8 mouse cellular contexts compared by ENCODE assay signal in genomic region chr9:35115804-35116203, GRCm38 (mm10). TPM values are rescaled to one million over a fixed set of nuclear protein-coding genes. Genes with fewer than 3 reads are reported as not detected.
DNase-seq lines count a peak whose midpoint lies in the region; ATAC-seq and TF ChIP-seq lines count a peak whose summit lies in the region.

No protein-coding gene starts in this region.

- peak overlapping the region; percentile 79 for H3K4me3 ChIP-seq in heart, embryonic 12.5 days
- H3K4me3 ChIP-seq in CH12.LX (replicated peaks in 1 of 3; ENCODE audit: low read depth in 2 of 3, low read length in 2 of 3, poor library complexity in 1 of 3) = peak overlapping the region in 2 of 3 experiments; percentile 47 to 61
- H3K4me3 ChIP-seq in forebrain, embryonic 16.5 days (replicated peaks; ENCODE audit: low read length) = peak overlapping the region; percentile 71
- peak overlapping the region; percentile 80 for H3K4me3 ChIP-seq in midbrain, embryonic 10.5 days

- dilution Hi-C loops in CH12.LX (cut with MboI; ENCODE audit: extremely low pct_ligation_motif_present, extremely low pct_unique_long_range_greater_than_20kb, low sequenced_read_pairs) = no loop called here

- H3K79me2 ChIP-seq in CH12.LX (replicated peaks; ENCODE audit: control insufficient read depth, extremely low read depth, insufficient read depth, poor library complexity, severe bottlenecking) = no peaks in the 10 kb centered on the region

- TF ChIP-seq EP300 in CH12.LX (IDR thresholded peaks at IDR 0.05; ENCODE audit: low read length) = no peak

- in situ Hi-C loops in CH12.LX (cut with MboI; ENCODE audit: low pct_ligation_motif_present, low pct_unique_long_range_greater_than_20kb, low sequenced_read_pairs) = loop anchor here (5.0 kb wide), 1 partner anchor 74 kb away; no protein-coding TSS in a partner anchor

- TF ChIP-seq RAD21 in CH12.LX (IDR thresholded peaks at IDR 0.05; ENCODE audit: low read depth, low read length) = no peak

- intact Hi-C loops in left cerebral cortex, postnatal 10 days (cut with DNase I) = loop anchor here (5.0 kb wide), 1 partner anchor 51 kb away; no protein-coding TSS in a partner anchor

- TF ChIP-seq POLR2A in CH12.LX (IDR thresholded peaks at IDR 0.05; ENCODE audit: low read depth, low read length) = no peak

- ATAC-seq in heart, embryonic 12.5 days (ENCODE audit: insufficient number of reproducible peaks, low FRiP score) = no peak
- ATAC-seq in forebrain, embryonic 16.5 days = no peak
- no peak for ATAC-seq in activated CD4-positive, CD25-positive, alpha-beta regulatory T cell, adult 4 months

- WGBS in heart, embryonic 12.5 days = 35% methylated on average over 4 of the region's 4 CpGs
- WGBS in forebrain, embryonic 16.5 days = 41% methylated on average over 4 of the region's 4 CpGs
- WGBS in midbrain, embryonic 10.5 days = 47% methylated on average over 4 of the region's 4 CpGs

- H3K9ac ChIP-seq in heart, embryonic 12.5 days = peak overlapping the region; percentile 89
- H3K9ac ChIP-seq in CH12.LX (ENCODE audit: insufficient read depth, low read depth) = no peak overlapping the region
- H3K9ac ChIP-seq in forebrain, embryonic 16.5 days (replicated peaks; ENCODE audit: low read depth, low read length) = peak overlapping the region; percentile 84

- peaks cover 50% of the 10 kb centered on the region for H3K4me1 ChIP-seq in heart, embryonic 12.5 days (replicated peaks)
- H3K4me1 ChIP-seq in CH12.LX (ENCODE audit: control insufficient read depth in 1 of 2, insufficient read depth in 2 of 2) = peaks cover 0 to 20% of the 10 kb centered on the region in 2 experiments; a peak in 2 of 4 replicates
- peaks cover 24% of the 10 kb centered on the region for H3K4me1 ChIP-seq in forebrain, embryonic 16.5 days (replicated peaks; ENCODE audit: control insufficient read depth, insufficient read depth, low read length)
- H3K4me1 ChIP-seq in midbrain, embryonic 10.5 days = peaks cover 42% of the 10 kb centered on the region

- no peak for TF ChIP-seq CTCF in CH12.LX (conservative IDR thresholded peaks at IDR 0.05 in 1 of 2, IDR thresholded peaks at IDR 0.05 in 1 of 2; ENCODE audit: low read depth in 2 of 2, low read length in 2 of 2)

- peaks cover 7% of the 10 kb centered on the region; the same call in 1 of the 2 replicates for H3K36me3 ChIP-seq in heart, embryonic 12.5 days
- peaks cover 0 to 13% of the 10 kb centered on the region in 2 experiments for H3K36me3 ChIP-seq in CH12.LX (replicated peaks in 1 of 2; ENCODE audit: control insufficient read depth in 1 of 2, insufficient read depth in 1 of 2, low read length in 1 of 2)
- no peaks in the 10 kb centered on the region for H3K36me3 ChIP-seq in forebrain, embryonic 16.5 days (ENCODE audit: control insufficient read depth, insufficient read depth)
- H3K36me3 ChIP-seq in midbrain, embryonic 10.5 days = peaks cover 7% of the 10 kb centered on the region; the same call in 1 of the 2 replicates

- no peaks in the 10 kb centered on the region for H3K9me3 ChIP-seq in heart, embryonic 12.5 days (replicated peaks)
- no peaks in the 10 kb centered on the region for H3K9me3 ChIP-seq in CH12.LX (replicated peaks; ENCODE audit: low read length)
- no peaks in the 10 kb centered on the region for H3K9me3 ChIP-seq in forebrain, embryonic 16.5 days (ENCODE audit: control insufficient read depth, low read length)
- H3K9me3 ChIP-seq in midbrain, embryonic 10.5 days (replicated peaks) = no peaks in the 10 kb centered on the region

- no peaks in the 10 kb centered on the region for H3K27me3 ChIP-seq in heart, embryonic 12.5 days (replicated peaks)
- H3K27me3 ChIP-seq in CH12.LX (replicated peaks) = no peaks in the 10 kb centered on the region
- H3K27me3 ChIP-seq in forebrain, embryonic 16.5 days (replicated peaks; ENCODE audit: control insufficient read depth, insufficient read depth, low read length) = no peaks in the 10 kb centered on the region
- H3K27me3 ChIP-seq in midbrain, embryonic 10.5 days (ENCODE audit: low read depth, poor library complexity, severe bottlenecking) = peaks cover 3% of the 10 kb centered on the region; the same call in 1 of the 2 replicates

- H3K4me2 ChIP-seq in heart, embryonic 12.5 days = peak overlapping the region; percentile 95
- H3K4me2 ChIP-seq in CH12.LX (ENCODE audit: insufficient read depth, low read depth, poor library complexity, severe bottlenecking) = peak overlapping the region; percentile 75; the same call in 1 of the 2 replicates
- peak overlapping the region; percentile 86 for H3K4me2 ChIP-seq in forebrain, embryonic 16.5 days (ENCODE audit: low read length)

- no peak for DNase-seq in heart, adult 8-10 months (ENCODE audit: low spot score)
- DNase-seq in CH12.LX (ENCODE audit: extremely low read depth) = no peak
- no peak for DNase-seq in midbrain, embryonic 10.5 days (ENCODE audit: low spot score)
- DNase-seq in spleen, postnatal 36 days (ENCODE audit: low spot score in 2 of 2) = no peak
- DNase-seq in left cerebral cortex, postnatal 10 days (ENCODE audit: extremely low spot score in 1 of 2, low spot score in 2 of 2) = no peak

- no peak overlapping the region for H3K27ac ChIP-seq in heart, embryonic 12.5 days (ENCODE audit: poor library complexity, severe bottlenecking)
- H3K27ac ChIP-seq in CH12.LX (ENCODE audit: insufficient read depth, low read depth) = no peak overlapping the region
- no peak overlapping the region for H3K27ac ChIP-seq in forebrain, embryonic 16.5 days (ENCODE audit: low read length)
- peak overlapping the region; percentile 90 for H3K27ac ChIP-seq in midbrain, embryonic 10.5 days (replicated peaks)

TF ChIP-seq in CH12.LX, 34 proteins besides CTCF, POLR2A, EP300 and RAD21:
- no peak for TF ChIP-seq E2F4 (IDR thresholded peaks at IDR 0.05; ENCODE audit: insufficient replicate concordance, low read depth, low read length)
- no peak for TF ChIP-seq SIN3A (IDR thresholded peaks at IDR 0.05; ENCODE audit: low read length)
- no peak for TF ChIP-seq KAT2A (IDR thresholded peaks at IDR 0.05; ENCODE audit: insufficient replicate concordance, low read length)
- TF ChIP-seq JUND (conservative IDR thresholded peaks at IDR 0.05; ENCODE audit: low read depth, low read length) = no peak
- no peak for TF ChIP-seq CHD1 (IDR thresholded peaks at IDR 0.05; ENCODE audit: low read depth, low read length)
- no peak for TF ChIP-seq MAFK (IDR thresholded peaks at IDR 0.05; ENCODE audit: insufficient replicate concordance, low read length)
- TF ChIP-seq MYC (IDR thresholded peaks at IDR 0.05; ENCODE audit: low read depth, low read length) = no peak
- TF ChIP-seq JUN (IDR thresholded peaks at IDR 0.05; ENCODE audit: insufficient read depth, low read depth, low read length) = no peak
TF ChIP-seq in CH12.LX: peak in this region for 0.

RNA-seq across cellular contexts. Expression of gene St3gal4, which starts 3.3 kb away (rescaled TPM):
- 20.8 and 20.9 TPM in 2 replicates for polyA plus RNA-seq in heart, embryonic 12.5 days (2016; fragmentation: Nextera tagmentation; extraction: Ambion mirVana)
- total RNA-seq in heart, adult 8-10 months (2022) = 10 to 100 TPM; 25.1 to 30.4 (median 28.3) TPM
- 6.2 and 7.1 TPM in 2 replicates for total RNA-seq in CH12.LX (2012; rRNA removed)
- total RNA-seq in CH12.LX (2014; rRNA removed) = 8.8 and 10.8 TPM in 2 replicates
- polyA plus RNA-seq in CH12.LX (2012; ENCODE audit: insufficient read length, low read depth) = 9.3 and 10.7 TPM in 2 replicates
- polyA plus RNA-seq in forebrain, embryonic 16.5 days (2015; fragmentation: Nextera tagmentation; extraction: Ambion mirVana) = 13.0 and 13.6 TPM in 2 replicates
- polyA plus RNA-seq in midbrain, embryonic 10.5 days (2016; fragmentation: Nextera tagmentation; extraction: Ambion mirVana) = 10.7 and 11.2 TPM in 2 replicates
- polyA plus RNA-seq in activated CD4-positive, CD25-positive, alpha-beta regulatory T cell, adult 4 months (2017; shearing (Covaris generic)) = 10 to 100 TPM; 12.0 to 21.5 TPM
- total RNA-seq in left cerebral cortex, postnatal 10 days (2021) = 10 to 100 TPM; 26.8 to 27.2 TPM
